ENCODE assay signal across 13 mouse cellular contexts in genomic region chr7:66229433-66229832, GRCm38 (mm10).
A peak's percentile ranks its signal among the peaks of the same experiment; 100 is the strongest.
DNase-seq lines count a peak whose midpoint lies in the region; ATAC-seq and TF ChIP-seq lines count a peak whose summit lies in the region.
"Had no signal": no experiment of that assay in that cellular context is flagged by ENCODE, and none has a peak within 500 bp of the region (broad histone marks: within the 10 kb centered on the region; RNA-seq: fewer than 3 reads in every experiment).

No protein-coding gene starts in this region.

- no peaks in the 10 kb centered on the region for H3K27me3 ChIP-seq in intestine, embryonic 14.5 days (replicated peaks; ENCODE audit: control insufficient read depth, insufficient read depth, low read length)
- no peaks in the 10 kb centered on the region for H3K27me3 ChIP-seq in intestine, postnatal 0 days (replicated peaks; ENCODE audit: control insufficient read depth, insufficient read depth, low read length)
- H3K27me3 ChIP-seq in embryonic facial prominence, embryonic 15.5 days = no peaks in the 10 kb centered on the region
- H3K27me3 ChIP-seq in limb, embryonic 13.5 days = no peaks in the 10 kb centered on the region

- no peaks in the 10 kb centered on the region; the same call in none of the 2 replicates for H3K4me1 ChIP-seq in intestine, embryonic 14.5 days (replicated peaks; ENCODE audit: control insufficient read depth, insufficient read depth, low read length)
- no peaks in the 10 kb centered on the region; the same call in 1 of the 2 replicates for H3K4me1 ChIP-seq in intestine, postnatal 0 days (replicated peaks; ENCODE audit: control insufficient read depth, insufficient read depth, low read length)
- peaks cover 37% of the 10 kb centered on the region for H3K4me1 ChIP-seq in embryonic facial prominence, embryonic 15.5 days
- peaks cover 53% of the 10 kb centered on the region for H3K4me1 ChIP-seq in limb, embryonic 13.5 days

- H3K36me3 ChIP-seq in intestine, embryonic 14.5 days (ENCODE audit: control insufficient read depth, insufficient read depth, low read length) = no peaks in the 10 kb centered on the region
- no peaks in the 10 kb centered on the region for H3K36me3 ChIP-seq in intestine, postnatal 0 days (ENCODE audit: control insufficient read depth, insufficient read depth)
- H3K36me3 ChIP-seq in embryonic facial prominence, embryonic 15.5 days = no peaks in the 10 kb centered on the region
- no peaks in the 10 kb centered on the region for H3K36me3 ChIP-seq in limb, embryonic 13.5 days

- no peak for ATAC-seq in intestine, embryonic 14.5 days (replicated peaks; ENCODE audit: low FRiP score, low TSS enrichment, low read depth)
- no peak for ATAC-seq in intestine, postnatal 0 days
- ATAC-seq in embryonic facial prominence, embryonic 15.5 days (ENCODE audit: insufficient number of reproducible peaks, low FRiP score, low TSS enrichment, low read depth) = no peak
- ATAC-seq in limb, embryonic 13.5 days (ENCODE audit: low FRiP score, low read depth) = no peak
- no peak for ATAC-seq in monocyte, adult 5-6 weeks (replicated peaks; ENCODE audit: insufficient number of reproducible peaks, low FRiP score, low TSS enrichment, poor library complexity, severe bottlenecking)
- ATAC-seq: CD4-positive, CD25-positive, alpha-beta regulatory T cell, adult 4 months had no signal

- H3K9me3 ChIP-seq in intestine, embryonic 14.5 days (ENCODE audit: control insufficient read depth, low read length) = no peaks in the 10 kb centered on the region
- H3K9me3 ChIP-seq in intestine, postnatal 0 days (ENCODE audit: control insufficient read depth) = no peaks in the 10 kb centered on the region
- H3K9me3 ChIP-seq in embryonic facial prominence, embryonic 15.5 days (replicated peaks) = no peaks in the 10 kb centered on the region
- no peaks in the 10 kb centered on the region for H3K9me3 ChIP-seq in limb, embryonic 13.5 days

- H3K9ac ChIP-seq in intestine, embryonic 14.5 days (ENCODE audit: low read length) = no peak overlapping the region
- H3K9ac ChIP-seq in intestine, postnatal 0 days (ENCODE audit: low read depth, low read length) = no peak overlapping the region
- H3K9ac ChIP-seq in embryonic facial prominence, embryonic 15.5 days = no peak overlapping the region
- H3K9ac ChIP-seq in limb, embryonic 13.5 days = no peak overlapping the region

- WGBS in intestine, embryonic 14.5 days = 70% methylated on average over 7 of the region's 7 CpGs
- 79% methylated on average over 7 of the region's 7 CpGs for WGBS in intestine, postnatal 0 days
- 67% methylated on average over 7 of the region's 7 CpGs for WGBS in embryonic facial prominence, embryonic 15.5 days
- 75% methylated on average over 7 of the region's 7 CpGs for WGBS in limb, embryonic 13.5 days

- no peak overlapping the region for H3K27ac ChIP-seq in intestine, embryonic 14.5 days (ENCODE audit: low read depth)
- H3K27ac ChIP-seq in intestine, postnatal 0 days (ENCODE audit: low read depth, low read length) = no peak overlapping the region
- H3K27ac ChIP-seq in embryonic facial prominence, embryonic 15.5 days (replicated peaks) = peak overlapping the region; percentile 88; the same call in 1 of the 2 replicates
- peak overlapping the region; percentile 97 for H3K27ac ChIP-seq in limb, embryonic 13.5 days

- peak; percentile 44 for DNase-seq in intestine, embryonic 14.5 days (ENCODE audit: low spot score)
- DNase-seq in R1 (ENCODE audit: low read depth, low spot score) = peak; percentile 21
- no peak for DNase-seq in right cerebral cortex, postnatal 14 days
- DNase-seq: adrenal gland, postnatal 10 days; kidney, adult 18-20 months; thymus, postnatal 14 days had no signal

- H3K4me3 ChIP-seq in intestine, embryonic 14.5 days (ENCODE audit: low read depth, low read length) = no peak overlapping the region
- H3K4me3 ChIP-seq in intestine, postnatal 0 days (ENCODE audit: low read depth, low read length) = no peak overlapping the region
- no peak overlapping the region for H3K4me3 ChIP-seq in embryonic facial prominence, embryonic 15.5 days (replicated peaks)
- H3K4me3 ChIP-seq in limb, embryonic 13.5 days = no peak overlapping the region
- H3K4me3 ChIP-seq: erythroblast, embryonic 14.5 days; myocyte had no signal

- H3K4me2 ChIP-seq in intestine, embryonic 14.5 days (ENCODE audit: low read length) = no peak overlapping the region
- no peak overlapping the region for H3K4me2 ChIP-seq in intestine, postnatal 0 days (replicated peaks; ENCODE audit: low read depth)
- no peak overlapping the region for H3K4me2 ChIP-seq in embryonic facial prominence, embryonic 15.5 days (replicated peaks)
- no peak overlapping the region for H3K4me2 ChIP-seq in limb, embryonic 13.5 days (replicated peaks)

- TF ChIP-seq CTCF in intestine, postnatal 0 days (IDR thresholded peaks at IDR 0.05; ENCODE audit: low read depth) = no peak

Comparison
In these comparisons a context has a peak if more than half of its experiments do, and no peak if none do; other contexts are left out.
1. H3K27ac ChIP-seq: peak in embryonic facial prominence, embryonic 15.5 days (single experiment) and limb, embryonic 13.5 days (single experiment); none in intestine, embryonic 14.5 days (single experiment) and intestine, postnatal 0 days (single experiment).